Mouse (Mus musculus): ENCODE measurements around the gene Grin2c. TPM values are rescaled to one million over a fixed set of nuclear protein-coding genes. Genes with fewer than 3 reads are reported as not detected.

Grin2c gene
- polyA plus RNA-seq, 1 experiment = not detected

- Histone ChIP-seq H3K27me3 (ENCODE audit: control insufficient read depth, insufficient read depth, insufficient read length) (peaks cover 74% of the 10 kb centered on the region), H3K79me2 (ENCODE audit: control insufficient read depth, insufficient read depth) (no peaks in the 10 kb centered on the region), H3K4me3 (ENCODE audit: insufficient read depth, poor library complexity, severe bottlenecking) (no peak overlapping the region), H3K79me3 (ENCODE audit: low read depth) (no peaks in the 10 kb centered on the region), H3ac (ENCODE audit: control insufficient read depth, insufficient read length, low read depth) (no peak overlapping the region), H3K36me3 (ENCODE audit: control insufficient read depth, insufficient read depth) (no peaks in the 10 kb centered on the region)
- no peak for TF ChIP-seq CEBPB (IDR thresholded peaks at IDR 0.05; ENCODE audit: low read depth)
- no peak for TF ChIP-seq MAX (IDR thresholded peaks at IDR 0.05)
Observed at GRCm38 (mm10) chr11:115262954-115263353, 4.1 kb downstream of the Grin2c start.

- H3K79me3 ChIP-seq (ENCODE audit: low read depth) = no peaks in the 10 kb centered on the region
- H3ac ChIP-seq (ENCODE audit: control insufficient read depth, insufficient read length, low read depth) = no peak overlapping the region
- no peak for TF ChIP-seq MYOG (IDR thresholded peaks at IDR 0.05; ENCODE audit: control insufficient read depth, extremely low read depth, insufficient read length)
- no peak for TF ChIP-seq FOSL1 (IDR thresholded peaks at IDR 0.05; ENCODE audit: insufficient read depth, low read length, poor library complexity, severe bottlenecking)
- no peak for TF ChIP-seq USF1 (IDR thresholded peaks at IDR 0.05; ENCODE audit: low read depth)
- no peak for TF ChIP-seq MAX (IDR thresholded peaks at IDR 0.05)
- TF ChIP-seq MYOD1 (IDR thresholded peaks at IDR 0.05; ENCODE audit: control insufficient read depth, insufficient read length, low read depth) = no peak
- no peak for TF ChIP-seq CEBPB (IDR thresholded peaks at IDR 0.05; ENCODE audit: low read depth)
- no peak for TF ChIP-seq CTCF (IDR thresholded peaks at IDR 0.05; ENCODE audit: control insufficient read depth, insufficient read depth, insufficient read length)
- H3K4me3 ChIP-seq (ENCODE audit: insufficient read depth, poor library complexity, severe bottlenecking) = no peak overlapping the region
- no peaks in the 10 kb centered on the region for H3K36me3 ChIP-seq (ENCODE audit: control insufficient read depth, insufficient read depth)
- H3K27me3 ChIP-seq (ENCODE audit: control insufficient read depth, insufficient read depth, insufficient read length) = peaks cover 72% of the 10 kb centered on the region
- H3K79me2 ChIP-seq (ENCODE audit: control insufficient read depth, insufficient read depth) = no peaks in the 10 kb centered on the region
Observed at GRCm38 (mm10) chr11:115259134-115259533, 7.9 kb downstream of the Grin2c start.

- Histone ChIP-seq H3ac (ENCODE audit: control insufficient read depth, insufficient read length, low read depth) (no peak overlapping the region), H3K27me3 (ENCODE audit: control insufficient read depth, insufficient read depth, insufficient read length) (peaks cover 76% of the 10 kb centered on the region), H3K79me3 (ENCODE audit: low read depth) (no peaks in the 10 kb centered on the region), H3K79me2 (ENCODE audit: control insufficient read depth, insufficient read depth) (no peaks in the 10 kb centered on the region), H3K36me3 (ENCODE audit: control insufficient read depth, insufficient read depth) (no peaks in the 10 kb centered on the region), H3K4me3 (ENCODE audit: insufficient read depth, poor library complexity, severe bottlenecking) (no peak overlapping the region)
- TF ChIP-seq MYOG (IDR thresholded peaks at IDR 0.05; ENCODE audit: control insufficient read depth, extremely low read depth, insufficient read length) (no peak), CEBPB (IDR thresholded peaks at IDR 0.05; ENCODE audit: low read depth) (no peak), USF1 (IDR thresholded peaks at IDR 0.05; ENCODE audit: low read depth) (no peak), CTCF (IDR thresholded peaks at IDR 0.05; ENCODE audit: control insufficient read depth, insufficient read depth, insufficient read length) (no peak), MAX (IDR thresholded peaks at IDR 0.05) (no peak), FOSL1 (IDR thresholded peaks at IDR 0.05; ENCODE audit: insufficient read depth, low read length, poor library complexity, severe bottlenecking) (no peak), MYOD1 (IDR thresholded peaks at IDR 0.05; ENCODE audit: control insufficient read depth, insufficient read length, low read depth) (no peak)
Observed at GRCm38 (mm10) chr11:115257775-115258510, 9.1 kb downstream of the Grin2c start.

- TF ChIP-seq CTCF (IDR thresholded peaks at IDR 0.05; ENCODE audit: control insufficient read depth, insufficient read depth, insufficient read length) (no peak), MYOG (IDR thresholded peaks at IDR 0.05; ENCODE audit: control insufficient read depth, extremely low read depth, insufficient read length) (no peak), MAX (IDR thresholded peaks at IDR 0.05) (no peak), FOSL1 (IDR thresholded peaks at IDR 0.05; ENCODE audit: insufficient read depth, low read length, poor library complexity, severe bottlenecking) (no peak), CEBPB (IDR thresholded peaks at IDR 0.05; ENCODE audit: low read depth) (no peak), MYOD1 (IDR thresholded peaks at IDR 0.05; ENCODE audit: control insufficient read depth, insufficient read length, low read depth) (no peak), USF1 (IDR thresholded peaks at IDR 0.05; ENCODE audit: low read depth) (no peak)
- H3K79me3 ChIP-seq (ENCODE audit: low read depth) = no peaks in the 10 kb centered on the region
Observed at GRCm38 (mm10) chr11:115251258-115251657, 15.8 kb downstream of the Grin2c start.

GRCm38 (mm10) chr11:115250405-115251090 lies 16.5 kb downstream of the Grin2c start:
- H3K79me3 ChIP-seq (ENCODE audit: low read depth) = no peaks in the 10 kb centered on the region
- no peak overlapping the region for H3ac ChIP-seq (ENCODE audit: control insufficient read depth, insufficient read length, low read depth)
- no peaks in the 10 kb centered on the region for H3K79me2 ChIP-seq (ENCODE audit: control insufficient read depth, insufficient read depth)
- H3K27me3 ChIP-seq (ENCODE audit: control insufficient read depth, insufficient read depth, insufficient read length) = peaks cover 76% of the 10 kb centered on the region
- H3K36me3 ChIP-seq (ENCODE audit: control insufficient read depth, insufficient read depth) = no peaks in the 10 kb centered on the region
- TF ChIP-seq MAX (IDR thresholded peaks at IDR 0.05) (no peak), MYOD1 (IDR thresholded peaks at IDR 0.05; ENCODE audit: control insufficient read depth, insufficient read length, low read depth) (no peak), MYOG (IDR thresholded peaks at IDR 0.05; ENCODE audit: control insufficient read depth, extremely low read depth, insufficient read length) (no peak), FOSL1 (IDR thresholded peaks at IDR 0.05; ENCODE audit: insufficient read depth, low read length, poor library complexity, severe bottlenecking) (no peak), CEBPB (IDR thresholded peaks at IDR 0.05; ENCODE audit: low read depth) (no peak), USF1 (IDR thresholded peaks at IDR 0.05; ENCODE audit: low read depth) (no peak), CTCF (IDR thresholded peaks at IDR 0.05; ENCODE audit: control insufficient read depth, insufficient read depth, insufficient read length) (no peak)
- no peak overlapping the region for H3K4me3 ChIP-seq (ENCODE audit: insufficient read depth, poor library complexity, severe bottlenecking)

More at GRCm38 (mm10) chr11:115251258-115251657, 15.8 kb downstream of the Grin2c start:
- Histone ChIP-seq H3K27me3 (ENCODE audit: control insufficient read depth, insufficient read depth, insufficient read length) (peaks cover 83% of the 10 kb centered on the region), H3ac (ENCODE audit: control insufficient read depth, insufficient read length, low read depth) (no peak overlapping the region), H3K36me3 (ENCODE audit: control insufficient read depth, insufficient read depth) (no peaks in the 10 kb centered on the region), H3K79me2 (ENCODE audit: control insufficient read depth, insufficient read depth) (no peaks in the 10 kb centered on the region), H3K4me3 (ENCODE audit: insufficient read depth, poor library complexity, severe bottlenecking) (no peak overlapping the region)
